Mouse (Mus musculus) 3T3-L1 (cell line): Measurements from ENCODE around the gene Sigmar1.
A peak's percentile ranks its signal among the peaks of the same experiment; 100 is the strongest.

Experiments
- DNase-seq: peaks from one replicate; pipeline ENCODE4 v3.0.0-alpha.2; 2015; ENCODE audit warnings: low read depth, low spot score

The Sigmar1 gene

GRCm38 (mm10) chr4:41757321-41757720 is 1.4 kb upstream of the Sigmar1 start:
- no peak for DNase-seq

DNA sequence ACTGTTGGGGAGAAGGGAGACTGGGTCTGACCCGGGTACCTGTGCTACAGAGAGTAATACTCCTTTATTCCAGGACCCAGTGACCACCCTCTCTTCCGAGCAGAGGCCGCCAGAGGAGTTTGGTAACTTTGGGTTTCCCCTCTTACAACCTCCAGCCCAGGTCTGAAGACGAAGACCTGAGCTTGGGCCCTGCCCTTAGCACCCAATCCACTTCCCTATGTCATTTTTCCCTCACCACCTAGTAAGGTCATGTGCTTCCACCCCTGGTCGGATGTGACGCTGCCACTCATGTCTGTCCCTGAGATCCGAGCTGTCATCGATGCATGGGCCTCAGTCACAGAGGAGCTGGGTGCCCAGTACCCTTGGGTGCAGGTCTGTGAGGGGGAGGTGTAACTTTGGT is 483 bp upstream of the Sigmar1 start:
- DNase-seq = no peak

GRCm38 (mm10) chr4:41754797-41755337 is 1.1 kb downstream of the Sigmar1 start, which contains the start of gene Galt:
Galt (plus strand) TSS chr4:41755228.
- DNase-seq = no peak

GRCm38 (mm10) chr4:41745021-41745420 is 10.9 kb downstream of the Sigmar1 start:
- DNase-seq = no peak

- DNase-seq = no peak
These were observed 11.8 kb downstream of the Sigmar1 start for GRCm38 (mm10) chr4:41744131-41744530.

- DNase-seq = peak; percentile 94
These were observed 14.8 kb downstream of the Sigmar1 start for GRCm38 (mm10) chr4:41741158-41741560.

DNA sequence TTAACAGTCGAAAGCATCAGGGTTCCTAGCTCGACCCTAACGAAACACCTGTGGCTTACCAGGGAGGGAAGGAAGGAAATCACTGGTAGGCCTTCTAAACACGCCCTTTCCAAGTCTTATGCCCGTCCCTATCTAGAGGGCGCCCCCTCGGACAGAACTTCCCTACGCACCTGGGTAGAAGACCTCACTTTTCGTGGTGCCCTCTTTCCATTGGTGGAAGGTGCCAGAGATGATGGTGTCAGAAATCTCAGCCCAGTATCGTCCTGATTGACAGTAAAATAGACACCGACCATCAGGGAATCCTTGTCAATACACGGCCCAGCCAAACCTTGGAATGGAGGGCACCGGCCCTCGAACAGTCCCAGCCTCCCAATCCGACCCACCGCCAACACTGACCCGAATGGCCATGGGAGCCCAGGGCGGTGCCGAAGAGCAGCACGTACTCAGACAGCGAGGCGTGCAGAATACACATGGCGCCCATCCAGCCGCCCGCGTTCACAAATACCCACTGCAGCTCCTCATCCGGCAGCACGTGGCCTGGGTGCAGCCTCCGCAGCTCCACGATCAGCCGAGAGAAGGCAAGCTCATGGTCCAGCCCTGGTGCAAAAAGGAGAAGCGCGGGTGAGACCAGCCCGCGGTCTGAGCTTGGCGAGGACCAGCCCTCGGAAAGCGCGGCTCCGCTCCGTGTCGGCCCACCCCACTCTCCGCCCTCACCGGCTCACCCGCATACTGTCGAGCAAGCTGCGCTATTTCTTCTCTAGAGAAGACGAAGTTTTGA is 15.4 kb downstream of the Sigmar1 start:
- peak; percentile 61 for DNase-seq

DNA sequence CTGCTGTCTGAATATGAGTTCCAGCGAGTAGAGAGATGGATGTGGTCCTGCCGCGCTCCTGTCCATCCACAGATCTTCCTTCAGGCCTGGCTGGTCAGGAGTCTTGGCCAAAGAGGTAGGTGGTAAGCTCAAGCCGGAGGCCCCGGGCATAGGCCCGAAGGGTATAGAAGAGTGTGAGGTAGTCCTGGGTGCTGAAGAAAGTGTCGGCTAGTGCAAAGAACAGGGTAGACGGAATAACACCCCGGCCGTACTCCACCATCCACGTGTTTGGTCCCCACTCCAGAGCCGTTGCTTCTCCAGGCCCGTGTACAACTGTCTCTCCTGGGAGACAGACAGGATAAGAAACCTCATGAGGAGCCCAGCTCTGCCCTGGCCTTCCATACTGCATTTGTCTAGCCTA is 16.7 kb downstream of the Sigmar1 start:
- DNase-seq = no peak

DNA sequence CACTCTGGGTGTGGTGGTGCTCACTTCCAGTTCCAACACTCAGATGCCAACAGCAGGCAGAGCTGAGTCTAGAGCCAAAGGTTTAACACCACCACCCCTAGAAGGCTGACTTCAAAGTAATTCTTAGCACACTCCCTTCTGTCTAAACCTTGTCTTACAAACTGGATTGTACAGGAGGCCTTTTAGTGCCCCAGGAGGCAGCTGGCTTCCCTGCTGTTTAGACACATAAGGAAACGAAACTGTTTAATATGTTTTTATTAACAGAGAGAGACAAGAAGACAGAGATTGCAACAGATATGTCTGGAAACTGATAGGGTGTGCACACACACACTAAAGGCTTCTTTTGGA is 17.7 kb downstream of the Sigmar1 start:
- no peak for DNase-seq

DNA sequence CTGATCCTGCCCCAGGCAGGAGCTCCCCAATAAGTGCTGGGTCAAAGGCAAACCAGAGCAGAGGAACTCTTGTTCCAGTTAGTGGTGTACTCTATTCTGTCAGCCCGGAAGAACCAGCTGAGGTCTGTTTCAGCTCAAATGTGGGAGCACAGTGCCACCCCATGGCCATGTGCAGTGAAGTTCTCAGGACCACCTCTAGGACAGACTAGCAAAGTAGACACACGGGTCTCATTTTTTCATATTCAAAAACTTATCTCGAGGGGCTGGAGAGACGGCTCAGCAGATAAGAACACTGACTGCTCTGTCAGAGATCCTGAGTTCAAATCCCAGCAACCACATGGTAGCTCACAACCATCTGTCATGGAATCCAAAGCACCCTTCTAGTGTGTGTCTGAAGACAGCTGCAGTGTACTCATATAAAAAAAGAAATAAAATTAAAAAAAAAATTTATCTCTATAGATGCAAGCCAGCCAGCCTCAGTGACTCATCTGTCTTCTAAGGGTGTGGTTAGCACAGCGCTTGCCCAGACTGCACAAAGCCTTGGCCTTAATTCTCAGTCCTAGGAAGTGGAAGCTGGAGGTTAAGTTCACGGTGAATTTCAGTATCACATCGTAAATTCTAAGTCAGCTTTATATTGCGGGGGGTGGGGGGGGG is 18.2 kb downstream of the Sigmar1 start:
- peak; percentile 89 for DNase-seq

DNA sequence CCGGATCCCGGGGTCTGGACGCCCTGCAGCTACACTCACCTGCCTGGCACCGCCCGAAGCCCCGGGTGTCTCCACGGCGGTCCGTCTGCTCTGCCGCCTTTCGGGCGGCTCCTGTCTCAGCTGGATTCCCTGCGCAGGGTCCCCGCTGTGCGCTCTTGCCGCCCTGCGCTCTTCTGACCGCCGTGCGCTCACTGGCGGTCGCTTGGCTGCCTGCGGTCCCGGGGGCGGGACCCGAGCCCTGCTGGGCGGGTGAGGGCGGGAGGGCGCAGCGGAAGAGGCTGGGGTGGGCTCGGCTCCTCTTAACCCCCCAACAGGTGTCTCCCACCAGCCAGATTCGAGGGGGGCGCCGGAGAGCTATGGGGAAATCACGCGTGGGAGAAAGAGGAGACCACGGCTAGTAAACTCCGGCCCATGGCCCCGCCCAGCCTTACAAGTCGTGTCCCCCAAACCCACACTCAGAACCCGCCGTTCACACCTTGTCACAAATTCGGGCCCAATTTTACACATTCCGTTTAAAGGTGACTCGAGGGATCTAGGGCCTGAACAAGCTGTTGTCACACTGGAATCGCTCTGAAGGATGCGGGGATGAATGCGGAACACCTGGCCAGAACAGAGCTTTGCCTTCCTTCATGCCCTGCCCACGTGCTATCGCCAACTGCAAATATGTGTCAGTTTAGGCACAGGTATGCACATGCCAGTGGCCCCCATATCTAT is 24.7 kb downstream of the Sigmar1 start, which contains the start of gene Arid3c:
Gene Arid3c, minus strand, starts transcription at position 91 of the 714 bp plus-strand sequence.
- DNase-seq = no peak

GRCm38 (mm10) chr4:41726826-41727621 is 28.9 kb downstream of the Sigmar1 start:
- DNase-seq = no peak

DNA sequence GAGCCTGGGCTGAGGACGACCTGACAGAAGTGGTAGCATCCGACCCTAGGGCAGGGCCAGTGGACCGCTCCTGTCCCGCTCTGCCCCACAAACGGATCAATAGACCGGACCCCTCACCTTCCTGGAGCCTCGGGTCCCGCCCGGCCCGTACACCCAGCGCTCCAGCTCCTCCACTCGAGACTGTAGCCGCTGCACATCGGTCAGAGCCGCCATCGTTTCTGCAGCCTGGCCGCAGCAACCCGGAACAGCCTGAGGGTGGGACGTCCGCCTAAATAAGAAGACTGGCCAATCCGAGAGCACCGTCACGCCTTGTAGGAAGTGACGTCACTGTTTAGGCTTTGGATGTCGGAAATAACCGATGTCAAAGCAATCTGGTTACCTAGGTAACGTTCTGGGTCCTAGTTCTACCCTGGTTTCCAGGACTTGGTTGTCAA is 33.0 kb downstream of the Sigmar1 start, which contains the start of gene Dctn3:
Gene Dctn3, minus strand, starts transcription at position 253 of the 434 bp plus-strand sequence.
- peak; percentile 98 for DNase-seq

DNA sequence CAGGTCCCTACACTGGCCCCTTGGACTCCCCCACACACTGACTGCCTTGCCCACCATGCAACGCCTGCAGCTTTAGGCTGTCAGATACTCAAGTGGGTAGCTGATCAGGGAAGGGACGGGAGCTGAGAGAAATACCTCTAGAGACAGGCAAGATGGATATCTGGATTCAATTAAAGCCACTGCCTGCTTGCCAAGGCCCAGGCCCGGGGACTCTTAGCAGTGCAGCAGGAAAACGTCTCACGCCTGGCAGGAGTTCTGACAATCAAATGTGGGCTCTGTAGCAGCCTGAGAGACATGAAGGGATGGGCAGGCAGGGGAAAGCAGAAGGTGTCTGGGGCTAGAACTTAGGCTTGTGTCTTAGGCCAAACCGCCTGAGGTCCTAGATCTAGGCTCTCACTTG is 39.1 kb downstream of the Sigmar1 start:
- no peak for DNase-seq

DNA sequence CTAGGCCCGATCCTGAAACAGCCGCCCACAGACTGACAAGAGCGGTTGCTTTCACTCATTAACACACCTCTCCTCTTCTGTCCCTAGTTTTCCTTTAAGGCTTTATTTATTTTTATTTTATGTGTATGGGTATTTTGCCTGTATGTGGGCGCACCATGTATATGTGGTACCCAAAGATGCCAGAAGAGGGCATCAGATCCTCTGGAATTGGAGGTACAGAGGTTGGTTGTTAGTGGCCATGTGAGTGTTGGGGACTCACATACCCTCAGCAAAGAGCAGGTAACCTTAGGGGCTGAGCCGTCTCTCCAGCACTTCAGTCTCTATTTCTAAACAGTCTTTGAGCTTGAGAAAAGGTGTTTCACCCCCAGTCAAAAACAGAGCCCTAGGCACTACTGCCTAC is 40.4 kb downstream of the Sigmar1 start:
- DNase-seq = peak; percentile 74

DNA sequence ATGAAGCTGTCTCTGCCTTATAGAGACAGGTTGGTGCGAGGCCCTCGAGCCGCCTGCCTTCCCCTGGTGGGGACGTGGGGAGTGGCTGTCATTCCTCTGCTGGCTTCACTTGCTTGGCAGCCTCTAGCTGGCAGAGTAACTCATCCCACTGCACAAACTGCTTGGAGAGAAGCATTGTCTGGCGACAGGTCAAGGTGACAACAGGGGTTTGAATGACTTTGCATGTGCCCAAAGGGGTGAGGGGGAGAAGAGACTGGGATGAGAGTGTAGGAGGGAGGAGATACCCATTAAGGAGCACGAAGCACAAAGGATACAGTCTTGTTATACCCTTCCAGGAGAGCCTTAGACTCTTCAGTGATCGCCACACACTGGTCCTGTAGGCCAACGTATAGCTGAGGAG is 40.9 kb downstream of the Sigmar1 start:
- DNase-seq = no peak

DNA sequence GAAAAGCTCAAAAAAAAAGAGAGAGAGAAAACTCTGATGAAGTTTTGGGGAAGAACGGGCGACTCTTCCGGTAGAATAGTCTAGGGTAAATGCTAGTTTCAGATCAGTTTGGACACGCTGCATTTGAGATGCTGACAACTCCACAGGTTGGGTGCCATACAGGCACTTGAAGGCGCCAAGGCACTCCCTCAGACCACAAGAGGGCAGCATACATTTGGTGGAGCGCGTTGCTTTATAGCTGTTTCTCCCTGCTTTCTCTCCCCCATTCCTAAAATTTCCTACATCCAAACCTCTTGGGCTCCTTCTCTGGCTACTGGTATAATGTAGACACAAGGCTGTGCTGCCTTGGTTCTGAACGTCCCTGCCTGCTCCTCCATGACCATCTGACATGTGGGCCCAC is 41.7 kb downstream of the Sigmar1 start:
- peak; percentile 88 for DNase-seq

GRCm38 (mm10) chr4:41713197-41714067 is 42.5 kb downstream of the Sigmar1 start, which contains the start of gene Rpp25l:
Rpp25l (minus strand) TSS chr4:41713534.
- DNase-seq = peak; percentile 77

DNA sequence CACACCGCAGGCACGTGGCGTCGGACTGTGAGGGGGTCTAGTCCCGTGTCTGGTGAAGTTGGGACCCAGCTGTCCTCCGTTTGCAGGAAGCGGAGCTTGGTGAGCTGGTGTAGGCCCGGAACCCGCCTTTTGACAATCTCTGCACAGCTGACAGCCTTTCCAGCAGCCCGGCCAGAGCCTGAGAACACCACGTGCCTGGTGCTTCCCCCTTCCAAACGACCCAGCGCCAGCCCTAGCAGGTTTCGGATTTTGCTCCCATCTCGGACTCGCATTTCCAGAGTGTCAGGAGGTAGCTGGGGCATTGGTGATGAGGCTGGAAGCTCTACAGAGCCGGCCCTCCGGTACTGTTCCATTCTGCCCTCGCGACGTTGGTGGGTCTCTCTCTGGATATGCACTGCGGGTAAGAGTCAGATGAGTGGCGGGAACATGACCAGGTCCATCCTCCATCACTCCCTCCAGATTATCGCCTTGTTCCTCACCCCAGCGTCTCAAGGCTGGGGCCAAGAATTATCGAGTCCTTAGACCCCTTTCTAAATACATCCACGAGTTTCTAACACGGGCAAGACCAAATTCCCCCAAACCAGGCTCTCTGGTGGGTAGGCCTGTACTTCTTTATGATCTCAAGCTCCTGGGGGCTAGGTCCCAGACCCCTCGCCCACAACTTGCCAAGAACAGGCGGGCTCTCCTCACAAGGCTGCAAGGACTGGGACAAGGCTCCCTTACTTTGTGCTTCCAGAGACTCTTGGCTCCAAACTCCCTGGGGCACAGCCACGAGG is 43.3 kb downstream of the Sigmar1 start:
- DNase-seq = no peak
